Mouse (Mus musculus) layer of hippocampus, postnatal 25 days (tissue): ENCODE results near the gene Cadm1. TPM values are rescaled to one million over a fixed set of nuclear protein-coding genes. Genes with fewer than 3 reads are reported as not detected.

Source experiments
- DNase-seq, 2 experiments: peaks; one replicate each; pipeline ENCODE4 v3.0.0; 2022; ENCODE audit warnings: mixed read lengths in 2 of 2, low spot score in 1 of 2; ENCODE audit errors: extremely low spot score in 1 of 2
- total RNA-seq, 2 experiments: library from RNA; stranded (reverse); gene quantifications; 2 replicates each; pipeline ENCODE4 v1.2.3; 2021

Cadm1 gene
- total RNA-seq, 2 experiments from 2014 or later: 234 to 235 TPM

GRCm38 (mm10) chr9:47548402-47548801 lies 18.4 kb downstream of the Cadm1 start:
- DNase-seq: no peak

GRCm38 (mm10) chr9:47548916-47549315 lies 18.9 kb downstream of the Cadm1 start:
- no peak for DNase-seq

- no peak for DNase-seq
Measured at GRCm38 (mm10) chr9:47552960-47553575, 23.1 kb downstream of the Cadm1 start.

GRCm38 (mm10) chr9:47560726-47561125 lies 30.8 kb downstream of the Cadm1 start:
- DNase-seq: no peak

- no peak for DNase-seq
Measured at GRCm38 (mm10) chr9:47561596-47561995, 31.6 kb downstream of the Cadm1 start.

GRCm38 (mm10) chr9:47565088-47565487 lies 35.1 kb downstream of the Cadm1 start:
- no peak for DNase-seq

GRCm38 (mm10) chr9:47567873-47568272 lies 37.9 kb downstream of the Cadm1 start:
- DNase-seq: no peak

GRCm38 (mm10) chr9:47570184-47570583 lies 40.2 kb downstream of the Cadm1 start:
- no peak for DNase-seq

- no peak for DNase-seq
Measured at GRCm38 (mm10) chr9:47571461-47571860, 41.5 kb downstream of the Cadm1 start.

- DNase-seq: no peak
Measured at GRCm38 (mm10) chr9:47572132-47572531, 42.2 kb downstream of the Cadm1 start.

- no peak for DNase-seq
Measured at GRCm38 (mm10) chr9:47573456-47573855, 43.5 kb downstream of the Cadm1 start.

- no peak for DNase-seq
Measured at GRCm38 (mm10) chr9:47574710-47575414, 44.9 kb downstream of the Cadm1 start.

- DNase-seq: no peak
Measured at GRCm38 (mm10) chr9:47575764-47576163, 45.8 kb downstream of the Cadm1 start.

- DNase-seq: no peak
Measured at GRCm38 (mm10) chr9:47579464-47579863, 49.5 kb downstream of the Cadm1 start.

- DNase-seq: no peak
Measured at GRCm38 (mm10) chr9:47581576-47582365, 51.8 kb downstream of the Cadm1 start.

GRCm38 (mm10) chr9:47583241-47583640 lies 53.3 kb downstream of the Cadm1 start:
- DNase-seq: no peak

- no peak for DNase-seq
Measured at GRCm38 (mm10) chr9:47586176-47586575, 56.2 kb downstream of the Cadm1 start.

GRCm38 (mm10) chr9:47586839-47587238 lies 56.9 kb downstream of the Cadm1 start:
- no peak for DNase-seq

GRCm38 (mm10) chr9:47587577-47588194 lies 57.7 kb downstream of the Cadm1 start:
- peak in 1 of 2 experiments; percentile 34 for DNase-seq

GRCm38 (mm10) chr9:47589832-47590231 lies 59.9 kb downstream of the Cadm1 start:
- no peak for DNase-seq

GRCm38 (mm10) chr9:47601541-47601940 lies 71.6 kb downstream of the Cadm1 start:
- DNase-seq: no peak
